Mouse (Mus musculus): ENCODE measurements around the gene Obsl1. TPM values are rescaled to one million over a fixed set of nuclear protein-coding genes. Genes with fewer than 3 reads are reported as not detected.
A peak's percentile ranks its signal among the peaks of the same experiment; 100 is the strongest.

Obsl1 gene
- total and polyA plus RNA-seq, 2 experiments from 2014 or later = 24.2 to 45.9 TPM

DNA sequence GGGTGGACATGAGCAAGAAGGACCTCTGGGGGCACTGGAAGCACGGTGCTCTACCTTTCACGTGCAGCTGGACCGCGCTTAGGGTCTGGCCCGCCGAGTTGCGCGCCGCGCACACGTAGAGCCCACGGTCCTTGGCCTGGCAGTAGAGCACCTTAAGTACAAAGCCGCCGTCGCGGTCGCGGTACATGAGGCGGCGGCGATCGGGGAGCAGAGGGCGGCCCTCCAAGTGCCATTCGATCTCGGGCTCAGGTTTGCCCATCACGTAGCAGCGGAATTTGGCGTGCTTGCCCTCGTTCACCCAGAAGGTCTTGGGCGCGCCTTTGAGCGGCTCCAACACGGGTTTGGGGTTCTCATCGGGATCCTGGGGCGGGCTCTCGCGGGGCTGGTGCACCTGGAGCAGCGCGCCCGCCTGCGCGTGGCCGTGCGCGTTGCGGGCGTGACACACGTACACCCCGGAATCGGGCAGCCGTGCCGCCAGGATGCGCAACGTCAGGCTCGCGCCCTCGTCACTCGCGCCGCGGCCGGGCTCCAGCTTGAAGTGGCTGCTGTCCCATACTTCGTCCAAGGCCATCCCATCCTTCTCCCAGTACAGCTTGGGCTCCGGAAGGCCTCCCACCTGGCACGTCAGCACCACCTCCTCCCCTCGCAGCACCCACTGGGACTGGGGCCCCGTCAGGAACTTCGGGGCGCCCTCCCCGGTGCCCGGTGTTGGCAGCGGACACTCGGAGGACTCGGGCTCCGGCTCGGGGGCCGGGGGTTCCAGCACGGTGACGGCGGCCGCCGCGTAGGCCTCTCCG, 895 bp downstream of the Obsl1 start:
- H3K4me1 ChIP-seq (ENCODE audit: insufficient read depth, low read length) = peaks cover 4% of the 10 kb centered on the region; the same call in 1 of the 2 replicates
- WGBS = under 1% methylated on average over 81 of the region's 84 CpGs

DNA sequence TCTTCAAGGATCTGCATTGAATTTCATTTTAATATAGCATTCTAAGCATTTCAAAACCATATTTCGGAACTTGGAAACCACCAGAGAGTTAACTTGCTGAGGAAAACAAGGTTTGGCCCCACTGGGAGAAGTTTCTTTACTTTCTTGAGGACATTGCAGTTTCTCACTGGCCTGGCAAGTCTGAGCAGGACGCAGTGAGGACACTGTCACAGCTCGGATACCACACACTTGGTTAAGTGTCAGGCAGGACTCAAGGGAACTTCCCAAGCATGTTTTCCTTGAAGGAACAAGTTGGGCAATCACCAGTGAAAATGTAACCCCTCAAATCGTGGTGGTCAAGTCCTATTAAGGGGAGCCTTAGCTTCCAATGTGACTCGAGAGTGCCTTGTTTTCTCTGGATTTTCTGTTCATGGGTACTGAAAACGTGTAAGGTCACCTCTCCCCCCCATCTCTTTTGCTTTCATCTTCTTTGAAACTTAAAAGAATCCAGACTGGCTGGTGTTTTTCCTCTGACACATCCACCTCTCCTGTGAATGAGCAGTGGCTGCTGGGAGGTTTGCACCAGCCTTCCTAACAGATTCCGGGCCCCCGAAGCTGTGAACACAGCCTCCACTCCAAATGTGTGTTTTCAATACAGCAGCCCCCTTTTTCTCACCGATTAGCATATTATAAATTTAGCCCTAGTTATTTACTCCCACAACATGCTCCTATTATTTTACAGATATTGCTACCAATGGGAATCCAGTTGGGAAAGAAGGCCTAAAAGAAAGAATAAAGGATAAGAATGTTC, 1.8 kb downstream of the Obsl1 start:
- TF ChIP-seq CTCF (IDR thresholded peaks at IDR 0.05) = no peak
- Histone ChIP-seq H3K9me3 (ENCODE audit: low read length) (no peaks in the 10 kb centered on the region), H3K4me2 (ENCODE audit: low read depth, low read length, poor library complexity, severe bottlenecking) (peak overlapping the region; percentile 88), H3K9ac (replicated peaks; ENCODE audit: low read length, poor library complexity, severe bottlenecking) (peak overlapping the region; percentile 93), H3K4me3 (ENCODE audit: low read depth, low read length) (peak overlapping the region; percentile 81), H3K27ac (ENCODE audit: low read depth, low read length) (peak overlapping the region; percentile 92), H3K4me1 (ENCODE audit: insufficient read depth, low read length) (peaks cover 4% of the 10 kb centered on the region; the same call in 1 of the 2 replicates), H3K36me3 (ENCODE audit: insufficient read depth, low read length) (peaks cover 16% of the 10 kb centered on the region), H3K27me3 (ENCODE audit: insufficient read depth, low read length) (no peaks in the 10 kb centered on the region)
- no peak for ATAC-seq (ENCODE audit: low FRiP score)
- no peak for DNase-seq (ENCODE audit: low spot score)
- 64% methylated on average over 9 of the region's 9 CpGs for WGBS

More for the DNA sequence above, 895 bp downstream of the Obsl1 start:
- no peaks in the 10 kb centered on the region for H3K9me3 ChIP-seq (ENCODE audit: low read length)
- DNase-seq (ENCODE audit: low spot score) (peak; percentile 85), ATAC-seq (ENCODE audit: low FRiP score) (peak; percentile 85)
- H3K4me3 ChIP-seq (ENCODE audit: low read depth, low read length) = peak overlapping the region; percentile 81
- 0 out of 2 replicates have a peak, but pooled peaks have one; percentile 9 for TF ChIP-seq CTCF (IDR thresholded peaks at IDR 0.05)
- peak overlapping the region; percentile 88 for H3K4me2 ChIP-seq (ENCODE audit: low read depth, low read length, poor library complexity, severe bottlenecking)
- H3K36me3 ChIP-seq (ENCODE audit: insufficient read depth, low read length) = peaks cover 9% of the 10 kb centered on the region; the same call in 1 of the 2 replicates
- H3K27me3 ChIP-seq (ENCODE audit: insufficient read depth, low read length) = no peaks in the 10 kb centered on the region
- peak overlapping the region; percentile 92 for H3K27ac ChIP-seq (ENCODE audit: low read depth, low read length)
- peak overlapping the region; percentile 93 for H3K9ac ChIP-seq (replicated peaks; ENCODE audit: low read length, poor library complexity, severe bottlenecking)

- no peak overlapping the region for H3K4me2 ChIP-seq (ENCODE audit: low read depth, low read length, poor library complexity, severe bottlenecking)
- no peak overlapping the region for H3K9ac ChIP-seq (replicated peaks; ENCODE audit: low read length, poor library complexity, severe bottlenecking)
- 80% methylated on average over 23 of the region's 23 CpGs for WGBS
- peaks cover 4% of the 10 kb centered on the region; the same call in 1 of the 2 replicates for H3K4me1 ChIP-seq (ENCODE audit: insufficient read depth, low read length)
- ATAC-seq (ENCODE audit: low FRiP score) = no peak
- DNase-seq (ENCODE audit: low spot score) = no peak
- H3K4me3 ChIP-seq (ENCODE audit: low read depth, low read length) = no peak overlapping the region
- no peaks in the 10 kb centered on the region for H3K9me3 ChIP-seq (ENCODE audit: low read length)
- H3K36me3 ChIP-seq (ENCODE audit: insufficient read depth, low read length) = peaks cover 22% of the 10 kb centered on the region
- H3K27me3 ChIP-seq (ENCODE audit: insufficient read depth, low read length) = no peaks in the 10 kb centered on the region
- H3K27ac ChIP-seq (ENCODE audit: low read depth, low read length) = no peak overlapping the region
- TF ChIP-seq CTCF (IDR thresholded peaks at IDR 0.05) = no peak
Observed at GRCm38 (mm10) chr1:75503651-75503980, 2.6 kb downstream of the Obsl1 start.

GRCm38 (mm10) chr1:75502945-75503650, 3.2 kb downstream of the Obsl1 start:
- peaks cover 26% of the 10 kb centered on the region for H3K36me3 ChIP-seq (ENCODE audit: insufficient read depth, low read length)
- no peak for TF ChIP-seq CTCF (IDR thresholded peaks at IDR 0.05)
- H3K4me3 ChIP-seq (ENCODE audit: low read depth, low read length) = no peak overlapping the region
- DNase-seq (ENCODE audit: low spot score) = no peak
- H3K4me1 ChIP-seq (ENCODE audit: insufficient read depth, low read length) = peaks cover 4% of the 10 kb centered on the region; the same call in 1 of the 2 replicates
- H3K9me3 ChIP-seq (ENCODE audit: low read length) = no peaks in the 10 kb centered on the region
- H3K27ac ChIP-seq (ENCODE audit: low read depth, low read length) = no peak overlapping the region
- no peak overlapping the region for H3K9ac ChIP-seq (replicated peaks; ENCODE audit: low read length, poor library complexity, severe bottlenecking)
- H3K27me3 ChIP-seq (ENCODE audit: insufficient read depth, low read length) = no peaks in the 10 kb centered on the region
- 89% methylated on average over 25 of the region's 25 CpGs for WGBS
- no peak overlapping the region for H3K4me2 ChIP-seq (ENCODE audit: low read depth, low read length, poor library complexity, severe bottlenecking)
- ATAC-seq (ENCODE audit: low FRiP score) = no peak

DNA sequence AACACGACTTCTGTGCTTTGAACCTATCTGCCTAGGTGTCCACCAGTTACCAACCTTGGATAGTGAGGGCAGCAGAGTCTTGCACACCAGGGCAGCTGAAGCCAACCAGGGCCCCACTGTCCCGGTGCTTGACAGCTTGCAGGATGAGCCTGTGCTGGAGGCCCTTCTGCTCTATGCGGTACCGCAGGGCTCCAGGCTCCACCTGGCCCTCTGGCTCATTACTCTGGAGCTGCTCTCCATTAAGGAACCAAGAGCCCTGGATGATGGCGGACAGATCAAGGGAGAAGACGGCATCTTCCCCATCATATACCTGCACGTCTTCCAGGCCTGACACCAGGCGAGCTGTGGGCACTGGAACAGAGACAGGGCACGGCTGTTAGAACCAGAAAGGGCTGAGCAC, 4.3 kb downstream of the Obsl1 start:
- no peaks in the 10 kb centered on the region for H3K27me3 ChIP-seq (ENCODE audit: insufficient read depth, low read length)
- H3K27ac ChIP-seq (ENCODE audit: low read depth, low read length) = no peak overlapping the region
- no peak for TF ChIP-seq CTCF (IDR thresholded peaks at IDR 0.05)
- no peaks in the 10 kb centered on the region for H3K9me3 ChIP-seq (ENCODE audit: low read length)
- H3K4me3 ChIP-seq (ENCODE audit: low read depth, low read length) = no peak overlapping the region
- WGBS = 98% methylated on average over 9 of the region's 9 CpGs
- H3K36me3 ChIP-seq (ENCODE audit: insufficient read depth, low read length) = peaks cover 31% of the 10 kb centered on the region
- H3K9ac ChIP-seq (replicated peaks; ENCODE audit: low read length, poor library complexity, severe bottlenecking) = no peak overlapping the region
- ATAC-seq (ENCODE audit: low FRiP score) (no peak), DNase-seq (ENCODE audit: low spot score) (no peak)
- H3K4me1 ChIP-seq (ENCODE audit: insufficient read depth, low read length) = peaks cover 1% of the 10 kb centered on the region; the same call in 1 of the 2 replicates
- H3K4me2 ChIP-seq (ENCODE audit: low read depth, low read length, poor library complexity, severe bottlenecking) = no peak overlapping the region

Data from midbrain, postnatal 0 days (tissue).